Mouse (Mus musculus) stomach, postnatal 0 days (tissue): ENCODE data around the gene Naa80. TPM values are rescaled to one million over a fixed set of nuclear protein-coding genes. Genes with fewer than 3 reads are reported as not detected.

ENCODE experiments used
- ATAC-seq: fragments of 200-750 bp; cut with Nextera tagmentation; 2 replicates; pipeline ENCODE4 v1.8.0; 2017; ENCODE audit not compliant: low FRiP score, low TSS enrichment
- DNase-seq: peaks from one replicate; pipeline ENCODE4 v3.0.0-alpha.2; 2016; ENCODE audit warnings: low spot score
- H3K27ac ChIP-seq: fragments of 300-500 bp; sonication (generic); replicated peaks from 2 replicates; pipeline ENCODE4 v1.5.1; 2014; ENCODE audit warnings: mild to moderate bottlenecking, control low read depth
- H3K27me3 ChIP-seq: fragments of 300-500 bp; sonication (generic); 2 replicates; pipeline ENCODE4 v1.6.1; 2014; ENCODE audit warnings: low read length; ENCODE audit not compliant: control insufficient read depth, insufficient read depth
- H3K36me3 ChIP-seq: fragments of 300-500 bp; sonication (generic); 2 replicates; pipeline ENCODE4 v1.6.1; 2014; ENCODE audit warnings: low read length, mixed read lengths; ENCODE audit not compliant: control insufficient read depth, insufficient read depth
- H3K4me1 ChIP-seq: fragments of 300-500 bp; sonication (generic); replicated peaks from 2 replicates; pipeline ENCODE4 v1.6.1; 2014; ENCODE audit warnings: antibody characterized with exemption; ENCODE audit not compliant: control insufficient read depth, insufficient read depth
- H3K4me2 ChIP-seq: fragments of 300-500 bp; sonication (generic); replicated peaks from 2 replicates; pipeline ENCODE4 v1.6.1; 2014; ENCODE audit warnings: low read depth, mild to moderate bottlenecking, control low read depth, moderate library complexity
- H3K4me3 ChIP-seq: fragments of 300-500 bp; sonication (generic); 2 replicates; pipeline ENCODE4 v1.5.1; 2014; ENCODE audit warnings: low read depth, low read length, control low read depth
- H3K9ac ChIP-seq: fragments of 300-500 bp; sonication (generic); 2 replicates; pipeline ENCODE4 v1.6.1; 2014; ENCODE audit warnings: mild to moderate bottlenecking, low read length, control low read depth, mixed read lengths
- H3K9me3 ChIP-seq: fragments of 300-500 bp; sonication (generic); 2 replicates; pipeline ENCODE4 v1.6.1; 2016; ENCODE audit warnings: low read length; ENCODE audit not compliant: control insufficient read depth
- CTCF ChIP-seq: IDR thresholded peaks from 2 replicates; pipeline ENCODE4 v1.5.1; 2016; ENCODE audit warnings: antibody characterized with exemption, low read depth, mild to moderate bottlenecking, moderate library complexity
- EP300 ChIP-seq: optimal IDR thresholded peaks from 2 replicates; pipeline ENCODE3; 2016; ENCODE audit warnings: antibody characterized with exemption
- WGBS: fragments of 180-500 bp; shearing (Covaris S2); extraction: QIAGEN DNeasy Blood & Tissue Kit; methylation state at CpG from one replicate; pipeline ENCODE4 v1.1.7; 2014; 5-methylcytosine and 5-hydroxymethylcytosine counted together
- polyA plus RNA-seq: library from polyadenylated mRNA; unstranded; fragments of >200 nt; fragmentation: Nextera tagmentation; extraction: Ambion mirVana; gene quantifications from 2 replicates; pipeline ENCODE4 v1.2.1, GENCODE M21; 2015

The Naa80 gene
- polyA plus RNA-seq, 1 experiment from 2014 or later: 13.3 TPM

GRCm38 (mm10) chr9:107582509-107583062, 3.9 kb downstream of the Naa80 start:
- 0 out of 2 replicates have a peak overlapping the region, but pooled peaks have one; percentile 24 for H3K27ac ChIP-seq
- DNase-seq: no peak
- no peaks in the 10 kb centered on the region for H3K36me3 ChIP-seq
- no peaks in the 10 kb centered on the region for H3K27me3 ChIP-seq
- peaks cover 5% of the 10 kb centered on the region; the same call in 1 of the 2 replicates for H3K4me1 ChIP-seq
- 89% methylated on average over 7 of the region's 7 CpGs for WGBS
- no peaks in the 10 kb centered on the region for H3K9me3 ChIP-seq
- no peak overlapping the region for H3K4me3 ChIP-seq
- ATAC-seq: no peak
- H3K9ac ChIP-seq: no peak overlapping the region
- TF ChIP-seq EP300 (no peak), CTCF (no peak)
- H3K4me2 ChIP-seq: no peak overlapping the region

- Histone ChIP-seq H3K9ac (no peak overlapping the region), H3K4me1 (peaks cover 3% of the 10 kb centered on the region), H3K36me3 (no peaks in the 10 kb centered on the region), H3K27me3 (no peaks in the 10 kb centered on the region), H3K27ac (no peak overlapping the region), H3K9me3 (no peaks in the 10 kb centered on the region), H3K4me3 (no peak overlapping the region), H3K4me2 (no peak overlapping the region)
- TF ChIP-seq CTCF: no peak
- no peak for TF ChIP-seq EP300
- DNase-seq (no peak), ATAC-seq (no peak)
- WGBS: 87% methylated on average over 14 of the region's 14 CpGs
Observed at GRCm38 (mm10) chr9:107583174-107583573, 4.5 kb downstream of the Naa80 start.

GRCm38 (mm10) chr9:107586504-107586903, 7.8 kb downstream of the Naa80 start:
- WGBS: 83% methylated on average over 5 of the region's 5 CpGs
- Histone ChIP-seq H3K27me3 (no peaks in the 10 kb centered on the region), H3K9ac (no peak overlapping the region), H3K4me3 (no peak overlapping the region), H3K4me1 (peaks cover 4% of the 10 kb centered on the region), H3K27ac (no peak overlapping the region), H3K4me2 (no peak overlapping the region), H3K36me3 (peaks cover 14% of the 10 kb centered on the region; the same call in 1 of the 2 replicates), H3K9me3 (no peaks in the 10 kb centered on the region)
- ATAC-seq (no peak), DNase-seq (no peak)
- TF ChIP-seq CTCF: no peak

- peak; percentile 98 for DNase-seq
- Histone ChIP-seq H3K9ac (peak within 1 kb of the TSS; percentile 63), H3K27ac (peak within 1 kb of the TSS; percentile 50; the same call in 1 of the 2 replicates), H3K27me3 (no peaks in the 10 kb centered on the region), H3K4me1 (peaks cover 4% of the 10 kb centered on the region), H3K4me2 (peak within 1 kb of the TSS; percentile 74), H3K9me3 (no peaks in the 10 kb centered on the region), H3K4me3 (peak within 1 kb of the TSS; percentile 56), H3K36me3 (peaks cover 19% of the 10 kb centered on the region; the same call in 1 of the 2 replicates)
- TF ChIP-seq CTCF (no peak; the same call in 1 of the 2 replicates), EP300 (no peak)
- peak; percentile 94 for ATAC-seq
- WGBS: 11% methylated on average over 46 of the region's 46 CpGs
Observed at GRCm38 (mm10) chr9:107586974-107587832, 8.5 kb downstream of the Naa80 start, which contains the start of gene Ifrd2. Ifrd2 (plus strand) TSS chr9:107587642.

GRCm38 (mm10) chr9:107587833-107588639, 9.3 kb downstream of the Naa80 start:
- Histone ChIP-seq H3K9me3 (no peaks in the 10 kb centered on the region), H3K4me3 (peak overlapping the region; percentile 56), H3K27ac (peak overlapping the region; percentile 50; the same call in 1 of the 2 replicates), H3K4me1 (peaks cover 4% of the 10 kb centered on the region), H3K36me3 (peaks cover 25% of the 10 kb centered on the region; the same call in 1 of the 2 replicates), H3K4me2 (peak overlapping the region; percentile 74), H3K9ac (peak overlapping the region; percentile 63), H3K27me3 (no peaks in the 10 kb centered on the region)
- TF ChIP-seq EP300 (peak; percentile 65), CTCF (no peak)
- WGBS: 2% methylated on average over 33 of the region's 33 CpGs
- peak; percentile 69 for DNase-seq
- peak; percentile 1; the same call in 1 of the 2 replicates for ATAC-seq
